Mouse (Mus musculus) megakaryocyte-erythroid progenitor cell, adult 5 weeks (primary cell): ENCODE results near the gene Slc24a1. TPM values are rescaled to one million over a fixed set of nuclear protein-coding genes. Genes with fewer than 3 reads are reported as not detected.

Source experiments
- polyA plus RNA-seq: library from polyadenylated mRNA; stranded (reverse); fragments of >175 nt; gene quantifications from 2 replicates; pipeline ENCODE4 v1.2.3, GENCODE M21; 2012

Gene Slc24a1
- polyA plus RNA-seq = not detected in 2 replicates

DNA sequence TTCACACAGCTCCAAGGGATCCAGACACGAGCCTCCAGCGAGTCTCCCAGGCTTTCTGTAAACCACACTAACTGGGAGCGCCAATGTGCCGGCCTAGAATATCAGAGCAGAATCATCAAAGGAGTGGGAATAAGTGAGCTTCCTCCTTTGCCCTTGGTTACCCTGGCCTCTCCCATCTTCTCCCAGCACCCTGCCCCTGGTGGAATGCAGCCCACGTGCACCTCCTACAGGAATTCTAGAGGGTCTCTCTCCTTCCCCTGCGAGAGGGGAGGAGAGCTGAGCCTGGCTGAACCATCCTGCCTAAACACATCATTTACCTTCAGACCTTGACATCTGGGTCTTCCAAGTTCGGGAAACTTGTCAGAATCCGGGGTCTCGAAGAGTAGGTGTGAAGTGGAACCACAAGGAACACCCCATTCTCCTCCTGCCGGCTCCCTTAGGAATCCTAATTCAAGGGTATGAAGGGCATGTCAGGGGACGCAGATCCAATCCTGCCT, at the start of gene Slc24a1:
TSS of gene Slc24a1 (minus strand) at position 447 of the 497 bp plus-strand sequence.

DNA sequence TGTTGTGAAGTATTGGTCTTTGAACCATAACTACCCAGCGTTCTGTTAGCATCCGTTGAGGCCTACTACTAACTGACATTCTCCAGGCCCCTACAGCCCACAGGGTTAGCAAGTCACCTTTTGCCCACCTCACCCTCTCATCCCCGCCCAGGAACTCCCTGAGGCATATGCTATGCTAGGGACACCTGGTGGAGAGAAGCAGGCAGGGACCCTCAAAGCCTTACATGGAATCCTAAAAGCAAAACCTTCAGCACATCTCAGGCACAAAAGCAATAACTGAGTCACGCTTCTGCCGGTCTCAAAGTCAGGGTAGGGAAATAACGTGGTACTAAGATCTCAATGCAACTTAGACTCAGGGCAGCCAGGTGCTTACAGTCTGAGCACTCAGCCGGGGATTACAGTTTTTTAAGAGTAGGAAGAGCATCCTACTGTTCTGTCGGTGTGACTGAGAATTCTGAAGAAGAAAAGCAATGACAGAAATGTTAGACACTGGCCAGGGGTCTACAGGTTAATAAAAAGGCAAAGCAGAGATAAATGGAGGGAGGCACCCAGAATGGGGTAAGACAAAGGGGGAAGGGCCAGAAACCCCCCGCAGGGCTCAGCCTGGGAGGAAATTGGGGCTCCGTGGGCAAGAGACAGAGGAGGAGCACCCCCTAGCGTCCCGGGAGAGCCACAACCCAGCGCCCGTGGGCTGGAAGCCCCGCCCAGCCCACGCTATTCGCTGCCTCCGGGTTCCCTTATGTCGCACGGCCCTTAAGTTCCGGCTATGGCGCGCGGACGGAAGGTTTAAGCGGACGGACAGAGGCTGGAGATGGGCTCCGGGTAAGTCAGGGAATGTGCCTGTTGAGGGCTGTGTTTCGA, 8.9 kb upstream of the Slc24a1 start, which contains the start of gene Ints14:
TSS of gene Ints14 (plus strand) at position 789 of the 861 bp plus-strand sequence.

Other genes starting within 250 kb of the Slc24a1 start
- 92.1 and 93.7 TPM in 2 replicates for gene Rab11a, start 213.8 kb downstream of the Slc24a1 start, polyA plus RNA-seq
- gene Dennd4a, start 140.3 kb downstream of the Slc24a1 start, polyA plus RNA-seq = 10.6 and 16.9 TPM in 2 replicates
- 31.5 and 32.2 TPM in 2 replicates for gene Ints14, start 9.3 kb upstream of the Slc24a1 start, polyA plus RNA-seq
- gene Hacd3, start 70.1 kb upstream of the Slc24a1 start, polyA plus RNA-seq = 2.8 and 3.7 TPM in 2 replicates
- gene Dpp8, start 80.8 kb upstream of the Slc24a1 start, polyA plus RNA-seq = 9.0 and 11.3 TPM in 2 replicates
- gene Igdcc4, start 149.9 kb upstream of the Slc24a1 start, polyA plus RNA-seq = 0.59 and 1.1 TPM in 2 replicates
- not detected in 2 replicates for gene Igdcc3, start 189.6 kb upstream of the Slc24a1 start, polyA plus RNA-seq
- gene Parp16, start 243.7 kb upstream of the Slc24a1 start, polyA plus RNA-seq = 5.2 and 6.4 TPM in 2 replicates